Mouse (Mus musculus): ENCODE measurements around the gene Mc1r. TPM values are rescaled to one million over a fixed set of nuclear protein-coding genes. Genes with fewer than 3 reads are reported as not detected.
"Not testable (repeated sequence)": the region's sequence is repeated elsewhere in the genome, so short reads cannot be mapped to it uniquely, and the experiment has no call there.

The Mc1r gene
- total RNA-seq, 1 experiment from 2014 or later, result not detected

- DNase-seq, result no peak
Measured at GRCm38 (mm10) chr8:123431616-123432365, 24.9 kb downstream of the Mc1r start.

GRCm38 (mm10) chr8:123432381-123432780, 25.5 kb downstream of the Mc1r start:
- DNase-seq, result no peak

- not testable (repeated sequence) for DNase-seq
Measured at GRCm38 (mm10) chr8:123433241-123433974, 26.5 kb downstream of the Mc1r start.

GRCm38 (mm10) chr8:123441788-123442187, 34.9 kb downstream of the Mc1r start:
- DNase-seq, result no peak

- no peak for DNase-seq
Measured at GRCm38 (mm10) chr8:123442351-123442750, 35.4 kb downstream of the Mc1r start.

GRCm38 (mm10) chr8:123442871-123443575, 36.1 kb downstream of the Mc1r start:
- DNase-seq, result peak; percentile 92

- DNase-seq, result no peak
Measured at GRCm38 (mm10) chr8:123443576-123443921, 36.6 kb downstream of the Mc1r start.

GRCm38 (mm10) chr8:123444131-123444530, 37.2 kb downstream of the Mc1r start:
- DNase-seq, result no peak

GRCm38 (mm10) chr8:123445981-123446380, 39.1 kb downstream of the Mc1r start:
- no peak for DNase-seq

GRCm38 (mm10) chr8:123446799-123447198, 39.9 kb downstream of the Mc1r start:
- no peak for DNase-seq

- no peak for DNase-seq
Measured at GRCm38 (mm10) chr8:123450783-123451182, 43.9 kb downstream of the Mc1r start.

- DNase-seq, result not testable (repeated sequence)
Measured at GRCm38 (mm10) chr8:123451747-123452146, 44.8 kb downstream of the Mc1r start.

GRCm38 (mm10) chr8:123452149-123452548, 45.2 kb downstream of the Mc1r start:
- DNase-seq, result no peak

GRCm38 (mm10) chr8:123453291-123453690, 46.4 kb downstream of the Mc1r start:
- no peak for DNase-seq

GRCm38 (mm10) chr8:123453951-123454350, 47.0 kb downstream of the Mc1r start:
- DNase-seq, result no peak

GRCm38 (mm10) chr8:123454559-123454958, 47.7 kb downstream of the Mc1r start:
- DNase-seq, result no peak

Other genes starting within 250 kb of the Mc1r start
- gene Sult5a1, start 248.8 kb upstream of the Mc1r start, total RNA-seq (2021), result 5.3 and 5.5 TPM in 2 replicates
- gene Dpep1, start 220.9 kb upstream of the Mc1r start, total RNA-seq (2021), result 30.1 and 32.6 TPM in 2 replicates
- 79.0 and 97.8 TPM in 2 replicates for gene Chmp1a, start 194.3 kb upstream of the Mc1r start, total RNA-seq (2021)
- 3.3 and 4.0 TPM in 2 replicates for gene Spata33, start 194.3 kb upstream of the Mc1r start, total RNA-seq (2021)
- 68.7 and 78.2 TPM in 2 replicates for gene Cdk10, start 182.3 kb upstream of the Mc1r start, total RNA-seq (2021)
- gene Spata2l, start 170.9 kb upstream of the Mc1r start, total RNA-seq (2021), result 15.6 and 17.9 TPM in 2 replicates
- 32.3 and 33.0 TPM in 2 replicates for gene Zfp276, start 152.9 kb upstream of the Mc1r start, total RNA-seq (2021)
- gene Vps9d1, start 152.8 kb upstream of the Mc1r start, total RNA-seq (2021), result 25.2 and 36.7 TPM in 2 replicates
- gene Fanca, start 88.5 kb upstream of the Mc1r start, total RNA-seq (2021), result 6.6 and 15.5 TPM in 2 replicates
- 1.7 and 2.2 TPM in 2 replicates for gene Spire2, start 74.4 kb upstream of the Mc1r start, total RNA-seq (2021)
- gene Tcf25, start 33.4 kb upstream of the Mc1r start, total RNA-seq (2021), result 203 and 237 TPM in 2 replicates
- gene Tubb3, start 4.3 kb downstream of the Mc1r start, total RNA-seq (2021), result 1.7 and 2.8 TPM in 2 replicates
- 19.1 and 29.4 TPM in 2 replicates for gene Def8, start 16.4 kb downstream of the Mc1r start, total RNA-seq (2021)
- 54.9 and 77.9 TPM in 2 replicates for gene Afg3l1, start 70.8 kb downstream of the Mc1r start, total RNA-seq (2021)
- gene Dbndd1, start 108.4 kb downstream of the Mc1r start, total RNA-seq (2021), result 0.67 and 1.1 TPM in 2 replicates
- gene Gas8, start 111.7 kb downstream of the Mc1r start, total RNA-seq (2021), result 16.7 and 18.1 TPM in 2 replicates
- 28.8 and 39.2 TPM in 2 replicates for gene Rhou, start 246.8 kb downstream of the Mc1r start, total RNA-seq (2021)